Mouse (Mus musculus): ENCODE data around the gene Palm.

Palm gene

DNA sequence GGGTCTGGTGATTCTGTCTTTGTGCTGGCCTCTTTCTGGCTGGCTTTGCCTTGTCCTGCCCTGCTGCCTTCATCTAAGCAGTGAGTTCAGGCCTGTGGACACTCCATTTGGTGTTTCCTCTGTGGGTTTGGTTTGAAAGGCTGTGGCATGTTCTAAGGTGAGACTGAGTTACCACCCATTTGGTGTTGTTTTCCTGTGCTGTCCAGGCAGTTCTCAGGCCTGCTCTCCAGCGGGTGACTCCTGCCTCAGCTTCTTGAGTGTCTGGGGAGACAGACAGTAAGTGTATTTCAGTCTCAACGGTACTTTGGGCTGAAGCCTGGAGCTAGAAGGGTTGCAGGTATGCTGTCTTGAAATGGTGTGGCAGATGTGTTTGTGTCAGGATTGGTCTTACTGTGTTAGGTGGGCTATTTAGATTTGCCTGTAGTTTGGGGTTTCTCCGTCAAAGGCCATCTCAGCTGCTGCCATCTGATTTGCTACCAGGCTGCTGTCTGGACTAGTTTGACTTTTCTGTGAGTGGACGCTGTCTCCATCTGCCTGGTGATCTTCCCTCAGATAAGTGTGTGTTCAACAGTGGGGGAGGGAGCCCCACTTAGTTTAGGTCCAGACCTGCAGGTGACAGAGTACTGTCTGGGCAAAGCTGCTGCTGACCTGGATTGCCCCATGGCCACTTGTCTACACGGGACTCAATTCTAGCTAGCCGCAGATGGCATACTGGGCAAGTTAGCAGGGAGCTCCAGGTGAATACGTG is 63.5 kb downstream of the Palm start:
- no peak for DNase-seq

DNA sequence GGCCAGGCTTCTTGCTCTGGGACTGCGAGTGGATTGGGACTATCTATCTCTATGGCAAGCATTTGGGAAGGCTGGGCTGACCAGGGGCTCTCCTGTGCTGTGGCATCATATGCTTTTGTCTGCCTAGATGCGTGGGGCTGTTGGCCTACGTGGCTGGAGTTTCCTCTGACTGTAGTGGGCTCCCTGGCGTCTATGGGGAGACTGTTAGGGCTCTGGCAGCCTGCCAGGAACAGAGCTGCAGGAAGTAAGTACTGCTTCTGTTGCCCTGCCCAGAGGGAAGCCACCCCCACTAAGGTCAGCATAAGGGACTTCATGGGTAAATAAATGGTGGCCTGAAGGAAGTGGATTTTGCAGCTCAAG is 64.1 kb downstream of the Palm start:
- DNase-seq: no peak

DNA sequence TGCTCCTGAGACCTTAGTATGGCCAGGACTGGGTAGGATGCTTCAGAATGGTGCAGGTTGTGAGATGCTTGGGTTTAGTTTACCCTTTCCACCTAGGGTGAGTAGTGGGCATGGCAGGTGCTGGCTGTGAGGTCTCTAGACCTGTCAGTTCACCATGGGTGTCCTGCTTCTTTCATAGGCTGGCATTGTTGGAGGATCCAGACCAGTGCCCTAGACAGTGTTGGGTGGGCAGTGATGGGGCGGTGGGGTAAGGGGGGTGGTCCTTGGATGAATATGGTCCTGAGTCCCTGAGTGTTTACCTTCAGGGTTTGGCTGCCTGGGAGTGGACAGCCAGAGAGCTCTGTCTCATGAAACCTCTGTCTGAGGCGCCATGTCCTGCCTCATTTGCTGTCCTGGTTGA is 64.5 kb downstream of the Palm start:
- no peak for DNase-seq

DNA sequence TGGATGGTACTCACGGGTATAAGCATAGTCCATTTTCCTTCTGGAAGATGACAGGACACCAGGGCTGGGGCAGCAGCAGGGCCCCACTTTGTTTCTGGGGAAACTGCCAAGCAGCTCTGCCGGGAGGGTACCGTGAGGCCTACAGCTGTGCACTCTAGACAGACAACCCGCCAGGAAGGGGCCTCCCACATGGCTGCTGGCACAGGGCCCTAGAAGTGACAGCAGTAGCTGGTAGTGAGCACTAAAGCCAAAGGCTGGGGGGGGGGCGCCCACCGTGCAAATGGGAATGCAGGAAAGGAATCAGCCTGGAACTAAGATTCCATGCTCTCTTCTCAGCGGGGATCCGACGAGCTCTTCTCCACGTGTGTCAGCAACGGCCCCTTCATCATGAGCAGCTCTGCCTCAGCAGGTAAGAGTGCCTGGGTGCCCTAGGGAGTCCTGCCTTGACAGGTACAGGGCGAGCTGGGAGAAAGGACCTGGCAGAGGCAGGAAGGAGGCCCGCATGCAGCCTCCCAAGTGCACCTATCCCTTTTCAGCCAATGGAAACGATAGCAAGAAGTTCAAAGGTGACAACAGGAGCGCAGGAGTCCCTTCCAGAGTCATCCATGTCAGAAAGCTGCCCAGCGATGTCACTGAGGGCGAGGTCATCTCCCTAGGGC is 65.2 kb downstream of the Palm start:
- no peak for DNase-seq

DNA sequence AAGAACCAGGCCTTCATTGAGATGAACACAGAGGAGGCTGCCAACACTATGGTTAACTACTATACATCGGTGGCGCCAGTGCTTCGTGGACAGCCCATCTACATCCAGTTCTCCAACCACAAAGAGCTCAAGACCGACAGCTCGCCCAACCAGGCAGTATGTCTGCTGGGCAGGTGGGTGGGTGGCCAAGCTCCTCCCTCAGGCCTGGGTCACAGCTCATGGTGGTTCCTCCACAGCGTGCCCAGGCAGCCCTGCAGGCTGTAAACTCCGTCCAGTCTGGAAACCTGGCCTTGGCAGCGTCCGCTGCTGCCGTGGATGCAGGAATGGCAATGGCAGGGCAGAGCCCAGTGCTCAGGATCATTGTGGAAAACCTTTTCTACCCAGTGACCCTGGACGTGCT is 65.7 kb downstream of the Palm start:
- DNase-seq: no peak

DNA sequence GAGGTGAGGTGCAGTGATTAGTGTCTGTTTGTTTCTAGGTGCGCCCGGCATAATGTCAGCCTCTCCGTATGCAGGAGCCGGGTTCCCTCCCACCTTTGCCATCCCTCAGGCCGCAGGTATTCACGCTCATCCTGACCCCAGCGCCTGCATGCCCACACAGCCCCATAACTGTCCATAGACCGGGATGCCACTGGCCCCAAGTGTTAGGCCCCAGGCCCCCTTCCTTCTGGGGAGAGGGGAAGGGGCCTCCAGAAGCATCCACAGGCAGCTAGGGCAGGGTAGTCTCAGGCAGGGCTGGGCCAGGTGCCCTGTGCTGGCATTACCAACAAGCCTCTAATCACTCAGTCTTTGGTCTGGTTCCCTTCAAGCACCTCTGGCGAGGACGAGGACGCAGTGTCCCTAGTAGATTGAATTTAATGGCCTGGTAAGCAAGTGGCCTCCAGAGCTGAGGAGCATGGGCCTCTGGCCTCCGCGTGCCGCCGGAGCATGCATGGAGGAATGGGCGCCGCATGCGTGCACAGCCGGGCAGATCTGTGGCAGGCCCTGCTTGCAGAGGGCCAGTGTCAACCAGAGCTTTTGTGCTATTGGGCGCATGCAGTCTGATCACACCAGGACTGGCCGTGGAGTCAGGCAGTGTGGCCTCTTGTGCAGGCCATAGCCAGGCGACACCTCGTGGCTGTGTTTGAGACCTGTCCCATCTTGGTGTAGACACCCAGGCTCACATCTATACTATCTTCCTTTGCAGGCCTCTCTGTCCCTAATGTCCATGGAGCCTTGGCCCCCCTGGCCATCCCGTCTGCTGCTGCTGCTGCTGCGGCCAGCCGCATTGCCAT is 66.9 kb downstream of the Palm start:
- no peak for DNase-seq

DNA sequence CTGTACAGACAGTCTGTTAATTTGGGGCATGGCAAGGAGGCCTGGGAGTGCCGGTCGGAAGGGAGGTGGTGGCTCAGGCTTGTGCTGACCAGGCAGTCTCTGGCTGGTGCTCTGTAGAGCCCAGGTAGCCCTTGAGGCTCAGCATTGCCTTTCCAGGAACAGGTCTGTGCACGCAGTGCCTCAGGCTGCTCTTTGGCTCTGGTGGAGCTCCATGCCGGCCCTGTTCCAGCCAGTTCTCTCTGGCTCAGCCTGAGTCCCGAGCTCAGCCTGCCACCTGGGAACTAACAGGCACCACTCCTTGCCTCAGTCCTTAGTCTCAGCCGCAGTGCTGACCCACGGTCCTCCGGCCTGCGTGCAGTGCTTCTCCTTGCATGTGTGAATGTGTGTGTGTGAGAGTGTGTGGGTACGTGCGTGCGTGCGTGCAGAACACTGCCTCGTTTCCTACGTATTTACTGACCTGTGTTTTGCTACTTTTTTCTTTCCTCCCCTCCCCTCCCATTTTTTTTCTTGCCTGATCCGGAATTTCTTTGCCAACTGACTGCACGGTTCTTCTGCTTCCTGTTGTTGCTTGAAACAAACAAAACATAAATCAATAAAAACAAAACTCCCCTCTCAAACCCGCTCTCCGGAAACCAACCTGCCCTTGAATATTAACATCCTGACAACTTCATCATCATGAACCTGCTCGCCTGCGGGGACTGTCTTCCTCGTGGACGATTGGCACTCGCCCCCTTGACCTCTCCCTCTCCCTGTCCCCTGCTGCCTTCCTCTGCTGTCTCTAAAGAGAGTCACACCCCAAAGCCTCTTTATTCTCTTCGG is 68.1 kb downstream of the Palm start:
- DNase-seq: no peak

DNA sequence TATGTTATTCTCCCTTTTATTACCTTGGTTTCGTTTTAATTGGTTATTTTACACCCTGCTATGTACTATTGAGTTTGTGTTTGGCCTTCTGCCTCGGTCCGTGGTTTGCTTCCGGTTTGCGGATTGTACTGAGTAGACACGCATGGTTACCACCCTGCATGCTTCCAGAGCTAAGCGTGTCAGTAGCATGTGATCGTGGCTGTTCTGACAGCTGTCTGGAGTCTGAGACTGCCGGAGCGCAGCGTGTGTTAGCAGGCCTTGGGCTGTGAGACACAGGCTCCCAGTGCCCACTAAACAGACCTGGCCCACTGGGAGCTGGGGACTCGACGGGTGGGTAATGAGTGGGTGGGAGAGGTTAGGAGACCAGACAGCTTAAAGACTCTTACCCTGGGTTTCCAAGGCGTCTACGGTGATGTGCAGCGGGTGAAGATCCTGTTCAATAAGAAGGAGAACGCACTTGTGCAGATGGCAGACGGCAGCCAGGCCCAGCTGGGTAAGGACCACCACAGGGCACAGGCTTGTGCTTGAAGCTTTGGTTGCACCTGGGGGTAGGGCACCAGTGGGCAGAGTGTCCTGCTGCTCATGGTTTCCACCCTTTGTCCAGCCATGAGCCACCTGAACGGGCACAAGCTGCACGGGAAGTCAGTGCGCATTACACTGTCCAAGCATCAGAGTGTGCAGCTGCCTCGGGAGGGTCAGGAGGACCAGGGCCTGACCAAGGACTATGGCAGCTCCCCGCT is 68.8 kb downstream of the Palm start:
- no peak for DNase-seq

DNA sequence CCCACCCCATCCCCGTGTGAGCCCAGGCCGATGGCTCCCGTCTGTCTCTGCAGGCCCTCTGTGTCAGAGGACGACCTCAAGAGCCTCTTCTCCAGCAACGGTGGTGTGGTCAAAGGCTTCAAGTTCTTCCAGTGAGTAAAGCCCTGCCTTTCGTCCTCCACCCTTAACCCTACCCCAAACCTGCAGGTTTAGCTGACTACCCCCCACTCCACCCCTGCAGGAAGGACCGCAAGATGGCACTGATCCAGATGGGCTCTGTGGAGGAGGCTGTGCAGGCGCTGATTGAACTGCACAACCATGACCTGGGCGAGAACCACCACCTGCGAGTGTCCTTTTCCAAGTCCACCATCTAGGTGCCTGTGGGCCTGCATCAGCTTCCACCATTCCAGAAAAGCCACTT is 69.6 kb downstream of the Palm start:
- no peak for DNase-seq

DNA sequence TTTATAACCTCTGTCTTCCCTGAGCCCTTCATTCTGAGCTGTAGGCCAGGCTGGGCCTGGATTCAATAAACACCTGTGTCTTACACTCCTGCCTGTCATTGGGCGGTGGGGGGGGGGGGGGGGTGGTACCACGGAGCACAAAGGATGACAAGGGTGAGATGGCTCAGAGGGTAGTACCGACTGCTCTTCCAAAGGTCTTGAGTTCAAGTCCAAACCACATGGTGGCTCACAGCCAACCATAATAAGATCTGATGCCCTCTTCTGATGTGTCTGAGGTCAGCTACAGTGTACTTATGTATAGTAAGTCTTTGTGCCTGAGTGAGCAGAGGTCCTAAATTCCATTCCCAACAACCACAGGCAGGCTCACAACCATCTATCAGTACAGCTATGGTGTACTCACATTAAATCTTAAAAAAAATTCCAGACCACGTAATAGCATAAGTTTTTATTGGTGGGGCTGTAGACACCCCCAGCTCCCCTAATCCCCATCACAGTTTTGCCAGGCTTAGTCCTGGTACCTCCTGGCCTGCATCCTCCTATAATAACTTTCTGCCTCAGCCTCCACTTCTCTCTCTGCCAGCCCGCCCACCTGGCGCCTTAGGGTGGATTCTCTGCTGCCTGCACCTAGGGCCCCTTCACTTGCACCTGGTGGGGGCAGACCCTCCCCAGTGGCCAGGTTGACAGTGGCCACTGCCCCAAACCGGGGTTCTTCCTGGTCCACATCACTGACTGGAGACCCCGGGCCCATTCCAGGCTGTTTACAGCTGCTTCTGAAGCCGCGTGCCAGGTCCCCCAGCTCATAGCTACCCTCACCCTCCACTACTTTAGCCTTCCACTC is 71.2 kb downstream of the Palm start:
- no peak for DNase-seq

DNA sequence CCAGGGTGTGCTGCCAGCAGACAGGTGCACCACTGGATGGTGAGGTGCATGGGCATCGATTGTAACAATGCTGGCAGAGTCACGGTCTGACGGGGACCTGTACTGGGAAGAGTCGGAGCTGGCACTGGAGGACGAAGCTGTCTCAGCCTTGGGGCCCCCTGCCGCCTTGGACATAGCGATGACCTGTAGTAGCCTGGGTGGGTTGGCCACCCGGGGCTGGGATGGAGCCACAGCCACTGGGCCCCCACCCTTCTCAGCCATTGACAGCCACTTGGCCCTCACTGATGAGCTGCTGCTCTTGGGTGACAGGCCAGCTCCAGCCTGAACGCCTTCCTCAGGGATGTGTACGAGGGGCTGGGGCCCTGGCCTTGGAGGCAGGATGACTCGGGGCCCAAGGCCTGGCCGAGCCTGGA is 71.8 kb downstream of the Palm start:
- DNase-seq: no peak

DNA sequence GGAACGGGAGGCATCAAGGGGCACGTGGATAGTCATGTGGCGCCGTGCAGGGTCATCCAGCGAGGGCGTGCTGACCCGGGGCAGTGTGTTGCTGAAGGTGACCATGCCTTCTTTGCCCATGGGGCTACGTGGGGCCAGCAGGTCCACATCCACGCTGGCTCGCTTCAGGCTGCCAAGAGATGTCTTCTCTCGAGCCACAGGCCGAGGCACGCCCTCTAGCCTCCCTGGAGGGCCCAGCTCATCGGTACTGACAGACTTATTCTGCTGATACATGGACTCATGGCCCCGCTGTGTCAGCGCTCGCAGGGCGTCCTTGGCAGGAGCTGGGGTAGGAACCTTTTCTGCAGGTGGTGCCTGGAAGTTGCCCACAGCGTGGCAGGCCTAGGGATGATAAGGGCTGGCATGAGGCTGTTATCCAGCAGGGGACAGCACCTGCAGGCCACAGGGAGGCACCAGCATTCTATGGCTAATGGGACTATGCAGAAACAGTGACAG is 72.5 kb downstream of the Palm start:
- no peak for DNase-seq

DNA sequence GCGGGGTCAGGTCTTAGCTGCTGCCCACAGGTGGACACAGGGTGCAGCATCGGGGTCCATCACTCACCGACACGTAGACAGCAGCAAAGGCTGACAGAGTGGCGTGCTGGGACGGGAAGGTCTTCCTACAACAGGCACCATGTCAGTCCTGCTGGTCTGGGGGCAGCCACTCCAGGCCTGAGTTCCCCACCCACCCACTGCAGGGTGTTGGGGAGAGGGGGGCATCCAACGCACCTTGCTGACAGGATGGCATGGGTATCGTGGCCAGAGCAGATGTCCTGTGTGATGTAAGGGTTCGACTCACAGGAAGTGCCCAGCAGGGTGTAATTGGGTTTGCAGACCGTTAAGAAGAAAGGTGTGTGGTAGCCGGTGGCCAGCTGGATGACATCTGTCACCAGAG is 73.2 kb downstream of the Palm start:
- DNase-seq: no peak
